In the genomic region with DNA sequence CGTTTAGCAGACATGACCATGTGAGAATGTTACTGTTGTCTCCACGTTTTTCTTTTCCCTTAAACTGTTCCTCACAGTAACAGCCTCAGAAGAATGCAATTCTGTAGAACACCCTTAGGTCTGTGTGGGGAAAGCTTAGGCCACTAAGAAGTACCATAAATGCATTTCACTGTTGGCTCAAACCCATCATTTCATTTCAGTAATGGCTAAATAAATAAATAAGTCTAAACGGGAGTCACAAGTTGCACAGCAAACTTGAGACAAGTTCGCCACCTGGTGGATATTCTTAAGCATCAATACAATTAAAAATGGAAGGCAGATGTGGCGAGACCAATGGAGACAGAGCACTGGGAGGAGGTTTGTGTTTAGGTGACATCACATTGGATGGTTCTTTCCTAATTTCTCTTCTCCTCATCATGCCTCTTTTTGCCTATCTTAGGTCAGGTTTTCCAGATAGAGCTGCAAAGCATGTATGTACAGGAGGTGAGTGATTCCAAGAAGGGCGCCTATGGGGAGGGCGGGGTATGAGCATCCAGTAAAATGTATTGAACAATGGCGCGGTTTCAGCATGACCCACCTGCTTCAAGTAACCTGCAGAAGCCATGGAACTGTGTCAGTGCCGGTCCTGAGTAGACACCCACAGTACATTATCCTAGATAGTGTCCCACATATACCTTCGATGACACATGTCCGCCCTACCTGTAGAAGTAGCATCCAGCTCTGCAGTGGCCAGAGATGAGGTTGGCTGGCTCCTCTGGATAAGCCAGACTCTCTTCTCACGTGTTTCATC, we compare ENCODE assay signal across 9 mouse cellular contexts.
DNase-seq lines count a peak whose midpoint lies in the region; ATAC-seq and TF ChIP-seq lines count a peak whose summit lies in the region.
"Had no signal": no experiment of that assay in that cellular context is flagged by ENCODE, and none has a peak within 500 bp of the region (broad histone marks: within the 10 kb centered on the region; RNA-seq: fewer than 3 reads in every experiment).

No protein-coding gene starts in this region.

- peak overlapping the region; percentile 24; the same call in 1 of the 2 replicates for H3K4me3 ChIP-seq in layer of hippocampus, adult 2 months
- H3K4me3 ChIP-seq in hindbrain, embryonic 13.5 days, result no peak overlapping the region
- H3K4me3 ChIP-seq: myocyte had no signal

- H3K4me2 ChIP-seq in hindbrain, embryonic 13.5 days, result no peak overlapping the region

- no peak overlapping the region for H3K27ac ChIP-seq in layer of hippocampus, adult 2 months
- H3K27ac ChIP-seq in hindbrain, embryonic 13.5 days, result no peak overlapping the region

- H3K4me1 ChIP-seq in hindbrain, embryonic 13.5 days (replicated peaks), result no peaks in the 10 kb centered on the region

- intact Hi-C loops in left cerebral cortex, postnatal 14 days (cut with DNase I), result loop anchor here (1.0 to 10.0 kb wide), 4 partner anchors 283 to 1855 kb away; no protein-coding TSS in a partner anchor

- WGBS in hindbrain, embryonic 13.5 days, result 67% methylated on average over 13 of the region's 13 CpGs

- peak; percentile 59 to 66 for DNase-seq in layer of hippocampus, adult 2 months (ENCODE audit: low spot score in 2 of 2)
- DNase-seq in layer of hippocampus, adult 8-10 months (ENCODE audit: low spot score in 2 of 2), result no peak
- DNase-seq in MEL-GATA-1-ER (ENCODE audit: extremely low read depth, low read depth), result peak; percentile 42
- peak; percentile 62 for DNase-seq in embryo, embryonic 11.5 days (ENCODE audit: low read depth, low spot score)
- peak; percentile 69 to 78 for DNase-seq in left cerebral cortex, postnatal 14 days (ENCODE audit: low spot score in 2 of 2)
- DNase-seq in retina, adult 2 months (ENCODE audit: low read depth, low spot score), result peak; percentile 45
- no peak for DNase-seq in spleen, adult 18-20 months

- no peaks in the 10 kb centered on the region for H3K36me3 ChIP-seq in hindbrain, embryonic 13.5 days

- H3K27me3 ChIP-seq in hindbrain, embryonic 13.5 days, result no peaks in the 10 kb centered on the region

- peak; percentile 82 for TF ChIP-seq CTCF in layer of hippocampus, adult 2 months (conservative IDR thresholded peaks at IDR 0.05)

- H3K9me3 ChIP-seq in hindbrain, embryonic 13.5 days, result no peaks in the 10 kb centered on the region

- H3K9ac ChIP-seq in hindbrain, embryonic 13.5 days, result no peak overlapping the region

- ATAC-seq in hindbrain, embryonic 13.5 days (ENCODE audit: low FRiP score), result peak; percentile 68

Comparison
In these comparisons a context has a peak if more than half of its experiments do, and no peak if none do; other contexts are left out.
1. DNase-seq: peak in layer of hippocampus, adult 2 months (2 of 2), MEL-GATA-1-ER (single experiment), embryo, embryonic 11.5 days (single experiment), left cerebral cortex, postnatal 14 days (2 of 2) and retina, adult 2 months (single experiment); none in layer of hippocampus, adult 8-10 months (0 of 2) and spleen, adult 18-20 months (0 of 2).